Mouse (Mus musculus) frontal cortex, postnatal 36 days (tissue): ENCODE measurements around the gene Pgap2.

ENCODE experiments used
- DNase-seq, 2 experiments: peaks; one replicate each; pipeline ENCODE4 v3.0.0; 2022; ENCODE audit warnings: low spot score in 2 of 2

The Pgap2 gene

DNA sequence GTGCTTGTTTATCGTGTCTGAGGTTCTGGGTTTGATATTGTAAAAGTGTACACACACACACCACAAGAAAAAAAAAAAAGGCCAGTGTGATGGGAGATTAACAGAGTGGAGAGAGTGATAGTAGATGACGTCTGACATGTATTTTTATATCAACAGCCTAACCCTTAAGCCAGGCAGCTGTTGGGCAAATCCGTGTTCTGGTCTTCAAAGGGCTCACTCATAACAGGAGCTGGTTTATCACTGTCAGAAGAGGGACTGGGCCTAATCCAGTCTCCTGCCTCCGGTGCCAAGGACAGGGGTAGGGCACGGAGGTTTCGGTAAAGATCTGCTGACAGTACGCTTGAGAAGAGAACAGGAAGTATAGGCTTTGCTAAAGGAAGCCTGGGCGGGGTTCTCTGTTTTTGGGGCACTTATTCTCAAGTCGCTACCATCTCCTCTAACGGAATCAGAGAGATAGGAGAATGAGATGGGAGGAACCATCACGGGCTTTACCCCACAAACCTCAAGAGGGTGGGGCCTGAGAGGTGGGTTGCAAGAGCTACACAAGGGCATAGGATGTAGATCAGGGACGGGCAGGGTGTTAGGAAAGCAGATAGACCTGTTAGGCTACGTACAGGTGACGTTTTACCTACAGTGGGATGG, 56.5 kb downstream of the Pgap2 start:
- no peak for DNase-seq

DNA sequence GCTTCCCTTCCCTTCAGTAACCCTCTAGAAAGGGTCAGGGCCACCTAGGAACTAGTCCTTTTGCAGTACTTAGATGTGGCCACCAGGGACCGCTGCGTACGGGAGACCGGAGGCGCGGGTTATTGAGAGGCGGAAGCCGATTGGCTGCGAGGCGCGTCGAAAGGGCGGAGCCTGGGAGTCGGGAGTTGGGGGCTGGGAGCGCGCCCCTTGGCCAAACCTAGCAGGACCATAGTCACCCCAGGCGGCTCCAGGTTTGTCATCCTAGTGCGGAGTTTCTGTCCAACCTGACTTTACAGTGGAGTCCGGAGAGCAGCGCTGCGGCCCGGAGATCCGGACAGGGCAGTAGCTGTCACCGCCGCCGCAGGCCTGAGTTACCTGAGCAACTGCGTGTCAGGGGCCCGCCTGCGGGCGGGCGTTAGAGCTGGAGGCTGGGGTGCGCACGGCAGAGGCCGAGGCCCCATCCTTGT, 57.1 kb downstream of the Pgap2 start:
- peak; percentile 94 to 95 for DNase-seq

DNA sequence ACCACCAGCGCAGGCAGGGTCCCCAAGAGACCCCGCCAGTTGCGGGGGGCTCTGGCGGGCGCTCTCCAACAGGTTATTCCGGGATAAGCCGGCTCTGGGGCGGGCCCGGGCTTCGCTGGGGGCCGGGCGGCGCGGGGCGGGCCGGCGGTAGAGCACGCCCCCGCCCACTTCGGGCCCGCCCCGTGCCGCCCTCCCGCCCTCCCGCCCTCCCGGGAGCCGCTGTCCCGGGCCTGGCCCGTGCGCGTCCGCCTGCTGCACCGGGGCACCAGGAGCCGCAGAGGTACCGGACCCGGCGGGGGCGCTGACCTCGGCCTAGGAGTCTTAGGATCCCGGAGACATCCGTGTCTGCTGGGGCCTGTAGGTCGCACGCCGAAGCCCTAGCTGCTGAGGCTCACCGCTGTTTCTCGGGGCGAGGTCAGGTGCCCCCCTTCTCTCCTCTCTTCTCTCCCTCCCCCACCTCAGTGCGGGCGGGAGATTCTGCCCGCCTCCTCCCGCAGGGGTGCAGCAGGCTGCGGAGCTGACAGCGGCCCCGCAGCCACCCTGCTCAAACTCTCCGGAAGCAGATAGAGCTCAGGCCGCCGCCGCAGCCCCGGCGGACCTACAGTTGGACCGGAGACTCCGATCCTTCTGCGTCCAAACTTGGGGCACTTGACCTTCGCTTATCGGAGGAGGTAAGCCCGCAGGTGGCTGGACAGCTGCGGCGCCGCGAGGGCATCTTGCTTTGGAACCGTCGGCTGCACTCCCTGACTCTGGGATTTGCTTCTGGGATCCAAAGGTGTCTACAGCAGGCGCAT, 57.8 kb downstream of the Pgap2 start, which contains the start of gene Stim1:
Gene Stim1, plus strand, starts transcription at position 206 of the 794 bp plus-strand sequence.
- DNase-seq: peak; percentile 39 to 44

GRCm38 (mm10) chr7:102268395-102268748, 58.4 kb downstream of the Pgap2 start:
- DNase-seq: no peak

GRCm38 (mm10) chr7:102272422-102272948, 62.5 kb downstream of the Pgap2 start:
- DNase-seq: no peak

DNA sequence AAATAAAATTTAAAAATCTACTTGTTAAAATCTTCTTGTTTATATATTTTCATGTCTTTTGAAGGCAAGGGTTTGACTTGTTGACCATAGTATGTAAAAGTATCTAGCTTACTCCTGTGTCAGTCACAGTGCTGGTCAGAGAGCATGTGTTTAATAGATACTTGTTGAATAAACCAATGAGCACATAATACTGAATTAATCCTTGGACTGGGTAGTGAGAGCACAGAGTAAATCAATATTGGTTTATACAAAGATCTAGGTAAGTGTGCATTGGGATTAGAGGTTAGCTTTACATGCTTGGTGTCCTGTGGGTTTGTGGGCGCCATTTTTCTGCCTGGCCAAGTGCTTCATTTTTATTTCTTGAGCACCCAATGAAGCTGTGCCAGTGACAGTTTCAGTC, 71.4 kb downstream of the Pgap2 start:
- no peak for DNase-seq

- peak in 1 of 2 experiments; percentile 16 for DNase-seq
Measured at GRCm38 (mm10) chr7:102282261-102282660, 72.3 kb downstream of the Pgap2 start.
